Mouse (Mus musculus): ENCODE measurements at regions not wholly inside any gene's neighbourhood (a gene's known extent, or its start where the extent isn't known, plus 50 kb on each side); places are given as distances from the start of the nearest gene placed in this dataset.

- DNase-seq (ENCODE audit: low read depth, low spot score): no peak
These were observed 105.9 kb upstream of the Bcl6 start for GRCm38 (mm10) chr16:24094566-24094965.

DNA sequence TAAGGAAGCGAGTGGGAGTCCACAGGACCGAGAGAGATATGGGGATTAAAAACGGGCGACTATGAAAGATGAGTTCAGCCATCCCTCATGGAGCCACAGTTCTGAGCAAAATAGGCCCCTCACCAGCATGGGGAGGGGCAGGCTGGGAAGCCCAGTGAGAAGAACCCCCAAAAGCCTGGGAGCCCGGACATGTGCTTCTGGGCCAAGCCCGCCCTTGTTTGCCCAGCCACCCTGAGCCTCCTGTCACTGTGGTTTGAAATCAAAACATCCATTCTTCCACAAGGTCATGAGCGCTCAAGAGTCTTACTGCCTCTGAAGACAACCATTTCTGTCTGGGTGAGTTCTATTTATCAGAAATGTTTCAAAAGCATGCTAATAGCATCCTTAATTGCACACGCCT is 105.0 kb upstream of the Bcl6 start:
- no peak for DNase-seq (ENCODE audit: low read depth, low spot score)

GRCm38 (mm10) chr16:24092616-24093525 is 104.2 kb upstream of the Bcl6 start:
- no peak for DNase-seq (ENCODE audit: low read depth, low spot score)

DNA sequence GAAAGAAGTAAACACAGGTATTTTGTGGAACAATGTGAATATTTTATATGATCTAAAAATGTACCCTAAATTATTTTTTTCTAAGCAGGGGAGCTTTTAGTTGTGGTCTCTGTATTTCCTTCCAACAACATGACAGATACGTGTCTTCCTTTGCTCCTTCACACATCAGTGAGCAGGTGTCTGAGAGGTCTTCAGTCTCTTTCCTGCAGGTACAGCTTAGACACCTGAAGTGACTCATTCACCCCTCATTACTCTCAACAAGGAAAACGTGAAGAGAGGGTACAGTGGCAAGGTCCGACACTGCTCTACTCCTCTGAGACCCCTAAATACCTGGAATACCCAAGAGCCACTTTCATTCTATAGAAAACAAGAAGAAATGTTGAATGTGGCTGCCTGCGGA is 103.5 kb upstream of the Bcl6 start:
- no peak for DNase-seq (ENCODE audit: low read depth, low spot score)

GRCm38 (mm10) chr16:24090981-24091380 is 102.3 kb upstream of the Bcl6 start:
- no peak for DNase-seq (ENCODE audit: low read depth, low spot score)

DNA sequence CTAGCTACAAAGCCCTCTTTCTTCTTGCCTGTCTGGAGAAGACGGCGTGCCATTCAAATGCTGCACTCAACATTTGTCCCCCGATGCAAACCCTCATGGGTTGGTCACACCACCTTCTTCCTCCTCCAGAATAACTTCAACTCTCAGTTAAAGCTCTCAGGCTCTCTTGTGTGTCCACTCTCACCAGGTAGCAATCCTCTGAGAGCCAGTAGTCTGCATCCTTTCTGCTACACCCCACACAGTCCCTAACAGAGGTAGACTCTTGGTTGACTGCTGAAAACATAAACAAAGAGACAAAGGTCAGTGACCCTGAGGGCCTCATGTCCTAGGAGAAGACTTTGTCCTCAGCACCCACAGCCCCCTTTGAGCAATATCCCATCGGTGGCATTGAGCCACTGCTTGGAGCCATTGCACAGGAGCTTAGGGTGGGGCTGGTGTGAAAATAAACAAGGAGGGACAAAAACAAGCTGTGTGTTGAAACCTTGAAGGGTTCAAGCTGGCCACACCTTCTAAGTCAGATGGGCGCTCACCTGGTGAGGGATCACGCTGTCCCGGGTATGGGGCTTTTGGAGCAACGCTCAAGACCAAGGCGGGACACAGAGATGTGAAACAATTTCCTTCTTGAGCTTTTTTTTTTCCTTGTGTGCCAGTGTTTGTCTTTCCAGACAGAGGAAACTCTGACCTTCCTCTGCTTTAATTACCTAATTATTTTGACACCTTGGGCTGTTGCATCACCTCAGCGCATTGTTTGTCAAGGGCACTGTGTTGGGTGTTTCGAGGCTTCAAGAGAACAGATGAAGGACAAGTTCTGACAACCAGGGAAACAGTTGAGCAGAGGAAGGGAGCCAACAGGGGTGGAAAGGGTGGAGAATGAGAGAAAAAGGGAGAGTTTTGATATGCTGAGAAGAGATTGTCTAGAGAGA is 101.4 kb upstream of the Bcl6 start:
- no peak for DNase-seq (ENCODE audit: low read depth, low spot score)

GRCm38 (mm10) chr16:24083966-24084365 is 95.3 kb upstream of the Bcl6 start:
- no peak for DNase-seq (ENCODE audit: low read depth, low spot score)

DNA sequence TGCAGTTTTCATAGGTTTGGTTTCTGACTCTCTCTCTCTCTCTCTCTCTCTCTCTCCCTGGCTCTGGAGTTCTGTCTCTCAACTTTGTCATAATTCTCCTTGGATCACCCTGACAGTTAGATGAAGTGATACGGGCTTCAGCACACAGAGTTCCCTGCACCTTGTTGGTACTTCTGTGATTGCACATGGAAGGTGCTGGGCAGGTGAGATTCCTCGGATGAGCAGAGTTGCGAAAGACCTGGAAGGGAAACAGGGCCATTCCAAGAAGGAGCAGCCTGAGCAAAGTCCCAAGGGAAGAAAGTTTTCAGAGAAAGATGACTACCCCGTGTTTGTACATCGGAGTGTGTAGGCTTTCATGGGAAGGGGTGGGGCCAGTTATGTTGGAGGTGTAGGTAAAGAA is 91.8 kb upstream of the Bcl6 start:
- no peak for DNase-seq (ENCODE audit: low read depth, low spot score)

- no peak for DNase-seq (ENCODE audit: low read depth, low spot score)
These were observed 90.0 kb upstream of the Bcl6 start for GRCm38 (mm10) chr16:24078622-24079021.

- DNase-seq (ENCODE audit: low read depth, low spot score): no peak
These were observed 88.8 kb upstream of the Bcl6 start for GRCm38 (mm10) chr16:24077428-24077827.

- no peak for DNase-seq (ENCODE audit: low read depth, low spot score)
These were observed 88.1 kb upstream of the Bcl6 start for GRCm38 (mm10) chr16:24076799-24077136.

GRCm38 (mm10) chr16:24076109-24076798 is 87.6 kb upstream of the Bcl6 start:
- DNase-seq (ENCODE audit: low read depth, low spot score): no peak

DNA sequence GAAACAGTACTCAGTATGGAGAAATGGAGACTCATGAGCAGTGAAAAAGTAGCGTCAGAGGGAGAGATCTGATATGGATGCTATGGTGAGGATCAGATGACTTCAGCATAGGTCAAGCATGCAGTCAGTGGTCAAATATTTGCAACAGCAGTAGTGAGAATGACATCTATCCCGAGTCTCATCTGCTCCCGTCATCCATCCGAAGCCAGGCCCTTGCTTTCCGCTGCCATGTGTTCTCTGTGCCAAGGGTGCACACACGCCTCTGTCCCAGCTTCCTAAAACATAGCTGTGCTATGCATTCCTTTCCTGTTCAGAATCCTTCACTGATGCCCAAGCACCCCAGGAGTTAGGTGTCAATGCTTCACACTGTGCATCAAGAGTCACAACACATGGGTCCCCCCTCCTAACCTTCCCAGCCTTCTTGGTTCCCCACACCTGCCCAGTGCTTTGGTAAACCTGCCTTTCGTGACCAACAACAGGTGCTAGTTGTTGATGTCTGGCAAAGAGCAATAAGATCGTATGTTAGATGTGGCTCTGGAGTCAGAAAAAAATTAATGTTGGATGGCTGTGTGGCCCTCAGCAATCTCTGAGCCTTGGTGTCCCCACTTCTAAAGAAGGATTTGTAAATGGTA is 85.1 kb upstream of the Bcl6 start:
- DNase-seq (ENCODE audit: low read depth, low spot score): no peak

DNA sequence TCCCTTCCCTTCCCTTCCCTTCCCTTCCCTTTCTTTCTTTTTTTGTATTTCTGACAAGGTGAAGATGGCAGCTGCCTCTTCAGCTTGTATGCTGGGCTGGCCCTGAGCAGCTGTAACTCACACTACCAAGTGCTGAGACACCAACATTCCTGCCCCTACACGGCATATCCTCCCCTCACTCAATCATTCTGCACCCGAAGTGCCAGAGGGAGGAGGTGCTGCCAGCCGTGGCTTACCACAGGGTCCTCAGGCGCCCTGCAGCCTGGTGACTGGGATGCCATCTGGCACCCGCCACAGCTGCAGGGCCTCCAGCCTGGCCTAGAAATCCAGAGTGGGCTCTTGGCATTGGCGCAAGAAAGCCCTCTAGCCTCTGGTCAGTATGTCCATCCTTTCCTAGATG is 84.4 kb upstream of the Bcl6 start:
- DNase-seq (ENCODE audit: low read depth, low spot score): no peak

- DNase-seq (ENCODE audit: low read depth, low spot score): no peak
These were observed 80.8 kb upstream of the Bcl6 start for GRCm38 (mm10) chr16:24069411-24069810.

DNA sequence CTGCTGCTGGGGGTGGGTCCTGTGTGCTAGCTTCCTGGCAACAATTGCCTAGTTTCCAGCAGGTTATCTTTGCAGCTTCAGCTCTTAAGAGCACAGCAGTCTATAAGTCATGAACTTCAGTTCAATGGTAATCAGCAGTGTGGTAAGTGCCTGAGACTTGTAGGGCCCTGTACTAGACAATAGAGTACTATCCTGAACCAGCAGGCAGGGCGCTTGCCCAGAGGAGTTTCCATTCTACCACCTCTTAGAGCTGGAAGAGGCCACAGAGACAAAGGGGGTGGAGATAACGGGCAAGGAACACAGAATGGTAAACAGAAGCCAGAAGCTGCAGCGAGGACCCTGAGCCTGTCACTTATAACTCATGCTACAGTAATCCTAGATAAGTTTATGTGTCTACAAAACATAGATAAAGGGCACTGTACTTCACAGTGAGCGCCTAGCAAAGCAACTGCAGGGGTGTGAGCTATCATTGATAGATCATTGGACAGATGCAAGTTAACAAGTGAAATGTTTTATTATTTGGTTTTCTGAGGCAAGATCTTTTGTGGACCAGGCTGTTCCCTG is 79.7 kb upstream of the Bcl6 start:
- no peak for DNase-seq (ENCODE audit: low read depth, low spot score)

- no peak for DNase-seq (ENCODE audit: low read depth, low spot score)
These were observed 73.7 kb upstream of the Bcl6 start for GRCm38 (mm10) chr16:24062314-24062713.

GRCm38 (mm10) chr16:24061496-24061895 is 72.8 kb upstream of the Bcl6 start:
- DNase-seq (ENCODE audit: low read depth, low spot score): no peak

DNA sequence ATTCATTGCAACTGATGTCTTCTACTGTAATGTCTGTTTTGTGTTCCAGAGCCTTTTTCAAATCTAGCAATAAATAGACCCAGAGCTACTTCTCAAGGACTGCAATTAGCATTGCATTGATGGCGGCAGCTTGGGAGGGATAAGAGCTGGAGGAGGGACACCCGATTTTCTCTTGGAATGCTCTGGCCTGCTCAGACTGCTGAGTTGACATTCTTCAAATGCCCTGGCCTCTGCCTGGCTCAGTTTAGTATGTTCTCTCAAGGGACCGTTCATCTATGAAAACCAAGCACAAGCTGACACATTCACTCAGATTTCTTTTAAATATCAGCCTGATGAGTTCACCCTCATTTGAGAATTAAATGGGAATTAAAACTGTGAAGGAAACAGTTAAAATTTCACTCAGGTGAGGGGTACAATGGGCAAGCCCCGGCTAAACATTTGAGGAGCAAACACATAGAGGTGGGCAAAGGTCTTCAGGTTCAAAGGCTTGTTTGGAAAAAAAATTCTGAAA is 70.5 kb upstream of the Bcl6 start:
- no peak for DNase-seq (ENCODE audit: low read depth, low spot score)

DNA sequence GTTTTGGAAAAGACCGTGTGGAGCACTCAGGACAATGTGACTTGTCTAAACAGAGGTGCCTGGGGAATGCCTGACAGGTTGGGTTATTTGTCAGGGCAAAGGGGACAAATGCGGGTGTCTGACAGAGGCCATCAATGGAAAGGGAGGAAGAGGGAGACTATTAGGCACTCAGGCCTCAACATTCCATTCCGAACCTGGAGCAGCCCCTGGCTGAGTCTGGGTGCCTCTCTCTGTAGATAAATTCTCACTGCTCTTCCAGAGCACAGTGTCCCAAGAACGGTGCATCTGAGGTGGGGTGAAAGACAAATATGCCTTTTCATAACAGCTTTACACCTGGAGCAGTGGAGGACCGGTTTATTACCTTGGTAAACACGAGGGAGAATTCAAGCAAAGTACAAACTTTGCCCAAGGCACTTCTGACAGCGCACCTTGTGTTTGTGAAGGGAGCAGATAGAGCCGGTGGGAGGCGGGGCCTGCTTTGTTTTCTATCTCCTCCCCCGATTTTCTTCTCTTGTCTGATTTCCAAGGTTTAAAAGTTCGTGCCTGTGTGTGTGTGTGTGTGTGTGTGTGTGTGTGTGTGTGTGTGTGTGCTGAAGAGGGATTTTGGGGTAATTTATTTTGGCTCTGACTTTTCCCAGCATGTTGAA is 68.4 kb upstream of the Bcl6 start:
- DNase-seq (ENCODE audit: low read depth, low spot score): no peak

Data from mesoderm, embryonic 11.5 days (tissue).